9 mouse cellular contexts compared by ENCODE assay signal in genomic region chr3:84334771-84335420, GRCm38 (mm10). TPM values are rescaled to one million over a fixed set of nuclear protein-coding genes. Genes with fewer than 3 reads are reported as not detected.
A peak's percentile ranks its signal among the peaks of the same experiment; 100 is the strongest.
DNase-seq lines count a peak whose midpoint lies in the region; ATAC-seq and TF ChIP-seq lines count a peak whose summit lies in the region.
"Had no signal": no experiment of that assay in that cellular context is flagged by ENCODE, and none has a peak within 500 bp of the region (broad histone marks: within the 10 kb centered on the region; RNA-seq: fewer than 3 reads in every experiment).

No protein-coding gene starts in this region.

- 18% methylated on average over 20 of the region's 20 CpGs for WGBS in heart, postnatal 0 days
- WGBS in hindbrain, embryonic 16.5 days = 5% methylated on average over 20 of the region's 20 CpGs
- WGBS in midbrain, embryonic 14.5 days = 9% methylated on average over 20 of the region's 20 CpGs

- no peak overlapping the region for H3K9ac ChIP-seq in heart, postnatal 0 days (replicated peaks; ENCODE audit: low read depth, low read length)
- no peak overlapping the region for H3K9ac ChIP-seq in hindbrain, embryonic 16.5 days (ENCODE audit: low read depth, low read length)
- no peak overlapping the region for H3K9ac ChIP-seq in midbrain, embryonic 14.5 days (replicated peaks; ENCODE audit: low read length)

- H3K27ac ChIP-seq in heart, postnatal 0 days (ENCODE audit: low read depth) = no peak overlapping the region
- H3K27ac ChIP-seq in hindbrain, embryonic 16.5 days (ENCODE audit: low read depth, low read length) = no peak overlapping the region
- H3K27ac ChIP-seq in midbrain, embryonic 14.5 days (replicated peaks; ENCODE audit: low read depth, low read length) = no peak overlapping the region

- H3K36me3 ChIP-seq in heart, postnatal 0 days (replicated peaks; ENCODE audit: control insufficient read depth, insufficient read depth, low read length) = no peaks in the 10 kb centered on the region
- H3K36me3 ChIP-seq in hindbrain, embryonic 16.5 days (ENCODE audit: control insufficient read depth, insufficient read depth, low read length) = no peaks in the 10 kb centered on the region
- H3K36me3 ChIP-seq in midbrain, embryonic 14.5 days (ENCODE audit: control insufficient read depth, insufficient read depth, low read length) = no peaks in the 10 kb centered on the region

- DNase-seq in heart, postnatal 0 days (ENCODE audit: low spot score) = no peak
- DNase-seq in heart, adult 9 months (ENCODE audit: low spot score in 2 of 2) = no peak
- DNase-seq in ZHBTc4 (ENCODE audit: low read depth, low spot score) = peak; percentile 80
- DNase-seq in midbrain, embryonic 14.5 days = peak; percentile 24
- DNase-seq in urinary bladder, postnatal 14 days (ENCODE audit: low spot score) = no peak
- DNase-seq in right cerebral cortex, postnatal 14 days = no peak
- DNase-seq in cerebellum, adult 18-20 months = no peak

- ATAC-seq in heart, postnatal 0 days (ENCODE audit: insufficient read depth, low read depth) = no peak
- no peak for ATAC-seq in hindbrain, embryonic 16.5 days
- no peak for ATAC-seq in midbrain, embryonic 14.5 days (ENCODE audit: low FRiP score, low TSS enrichment)
- ATAC-seq: Patski had no signal

- TF ChIP-seq CTCF in heart, postnatal 0 days (IDR thresholded peaks at IDR 0.05; ENCODE audit: low read depth) = no peak

- 0 out of 2 replicates have a peak, but pooled peaks cover 3% of the 10 kb centered on the region for H3K27me3 ChIP-seq in heart, postnatal 0 days (ENCODE audit: control insufficient read depth, insufficient read depth, low read length)
- H3K27me3 ChIP-seq in hindbrain, embryonic 16.5 days (replicated peaks; ENCODE audit: control insufficient read depth, insufficient read depth, low read length) = no peaks in the 10 kb centered on the region
- no peaks in the 10 kb centered on the region for H3K27me3 ChIP-seq in midbrain, embryonic 14.5 days (ENCODE audit: control insufficient read depth, insufficient read depth, low read length)
- H3K27me3 ChIP-seq: Patski had no signal

- no peak for TF ChIP-seq EP300 in heart, postnatal 0 days (IDR thresholded peaks at IDR 0.05; ENCODE audit: low read depth)

- peak overlapping the region; percentile 27; the same call in 1 of the 2 replicates for H3K4me3 ChIP-seq in heart, postnatal 0 days (ENCODE audit: low read depth, low read length)
- H3K4me3 ChIP-seq in hindbrain, embryonic 16.5 days (ENCODE audit: low read length) = peak overlapping the region; percentile 14
- peak overlapping the region; percentile 9; the same call in 1 of the 2 replicates for H3K4me3 ChIP-seq in midbrain, embryonic 14.5 days (replicated peaks; ENCODE audit: low read depth, low read length)

- no peaks in the 10 kb centered on the region for H3K9me3 ChIP-seq in heart, postnatal 0 days (replicated peaks; ENCODE audit: control insufficient read depth, low read length)
- H3K9me3 ChIP-seq in hindbrain, embryonic 16.5 days (ENCODE audit: control insufficient read depth, low read length) = no peaks in the 10 kb centered on the region
- H3K9me3 ChIP-seq in midbrain, embryonic 14.5 days (ENCODE audit: control insufficient read depth, low read length) = no peaks in the 10 kb centered on the region

- peak overlapping the region; percentile 55 for H3K4me2 ChIP-seq in heart, postnatal 0 days (ENCODE audit: low read depth, low read length)
- peak overlapping the region; percentile 45 for H3K4me2 ChIP-seq in hindbrain, embryonic 16.5 days (ENCODE audit: low read length)
- H3K4me2 ChIP-seq in midbrain, embryonic 14.5 days (ENCODE audit: low read length) = peak overlapping the region; percentile 45

- no peaks in the 10 kb centered on the region for H3K4me1 ChIP-seq in heart, postnatal 0 days (ENCODE audit: control insufficient read depth, insufficient read depth)
- H3K4me1 ChIP-seq in hindbrain, embryonic 16.5 days (ENCODE audit: control insufficient read depth, insufficient read depth, low read depth, low read length) = no peaks in the 10 kb centered on the region
- peaks cover 9% of the 10 kb centered on the region; the same call in 1 of the 2 replicates for H3K4me1 ChIP-seq in midbrain, embryonic 14.5 days (ENCODE audit: control insufficient read depth, insufficient read depth, low read length)

RNA-seq across cellular contexts. Expression of gene Trim2, which starts 28.2 kb away (rescaled TPM):
- total RNA-seq in heart, postnatal 0 days (2014; rRNA removed; ENCODE audit: low replicate concordance) = 6.1 and 11.0 TPM in 2 replicates
- polyA plus RNA-seq in heart, postnatal 0 days (2015; fragmentation: Nextera tagmentation; extraction: Ambion mirVana) = 4.9 and 6.0 TPM in 2 replicates
- polyA plus RNA-seq in hindbrain, embryonic 16.5 days (2015; fragmentation: Nextera tagmentation; extraction: Ambion mirVana) = 151 and 154 TPM in 2 replicates
- 144 and 154 TPM in 2 replicates for polyA plus RNA-seq in midbrain, embryonic 14.5 days (2014; fragmentation: Nextera tagmentation; extraction: Ambion mirVana)

Comparison
In these comparisons a context has a peak if more than half of its experiments do, and no peak if none do; other contexts are left out.
1. DNase-seq: peak in ZHBTc4 (single experiment) and midbrain, embryonic 14.5 days (single experiment); none in heart, postnatal 0 days (single experiment), heart, adult 9 months (0 of 2), urinary bladder, postnatal 14 days (single experiment), right cerebral cortex, postnatal 14 days (single experiment) and cerebellum, adult 18-20 months (0 of 2).
2. RNA of gene Trim2, which starts 28.2 kb away (polyA plus RNA-seq): 144 to 154 TPM in midbrain, embryonic 14.5 days and 151 to 154 TPM in hindbrain, embryonic 16.5 days; 4.9 to 6.0 TPM in heart, postnatal 0 days; every median in the first group is over 10 times any median in the second.
3. Peak in every context shown above with its lines, with median percentiles within 50 percentile points of each other: H3K4me2 ChIP-seq and H3K4me3 ChIP-seq.